Mouse (Mus musculus) lung, adult 2 months (tissue): Measurements from ENCODE around the gene Actg1. TPM values are rescaled to one million over a fixed set of nuclear protein-coding genes. Genes with fewer than 3 reads are reported as not detected.

Experiments used
- DNase-seq: peaks from one replicate; pipeline ENCODE4 v3.0.0; 2022
- H3K4me1 ChIP-seq: fragments of 200-500 bp; 2 replicates; pipeline ENCODE4 v1.6.1; 2011; ENCODE audit warnings: low read length; ENCODE audit not compliant: control insufficient read depth, insufficient read depth
- H3K4me3 ChIP-seq: fragments of 200-500 bp; replicated peaks from 2 replicates; pipeline ENCODE3; 2011; ENCODE audit warnings: low read depth, mild to moderate bottlenecking, control low read depth, low read length; ENCODE audit errors: extremely low read depth
- CTCF ChIP-seq: fragments of 200-500 bp; IDR thresholded peaks from 2 replicates; pipeline ENCODE4 v1.5.1; 2011; ENCODE audit warnings: mild to moderate bottlenecking, low read length, control low read depth; ENCODE audit not compliant: insufficient read depth
- POLR2A ChIP-seq: fragments of 200-500 bp; IDR thresholded peaks from 2 replicates; pipeline ENCODE4 v1.6.1; 2011; ENCODE audit warnings: low read depth, mild to moderate bottlenecking, control low read depth, low read length, borderline replicate concordance; ENCODE audit errors: extremely low read depth
- WGBS: fragments of 180-500 bp; shearing (Covaris S2); methylation state at CpG from one replicate; pipeline ENCODE4 v1.1.7; 2018; 5-methylcytosine and 5-hydroxymethylcytosine counted together
- polyA plus RNA-seq: library from polyadenylated mRNA; depleted of rRNA; stranded (reverse); fragments of >200 nt; gene quantifications from 2 replicates; pipeline ENCODE4 v1.2.3, GENCODE M21; 2012

The Actg1 gene
- polyA plus RNA-seq, 1 experiment: 1,175 TPM

DNA sequence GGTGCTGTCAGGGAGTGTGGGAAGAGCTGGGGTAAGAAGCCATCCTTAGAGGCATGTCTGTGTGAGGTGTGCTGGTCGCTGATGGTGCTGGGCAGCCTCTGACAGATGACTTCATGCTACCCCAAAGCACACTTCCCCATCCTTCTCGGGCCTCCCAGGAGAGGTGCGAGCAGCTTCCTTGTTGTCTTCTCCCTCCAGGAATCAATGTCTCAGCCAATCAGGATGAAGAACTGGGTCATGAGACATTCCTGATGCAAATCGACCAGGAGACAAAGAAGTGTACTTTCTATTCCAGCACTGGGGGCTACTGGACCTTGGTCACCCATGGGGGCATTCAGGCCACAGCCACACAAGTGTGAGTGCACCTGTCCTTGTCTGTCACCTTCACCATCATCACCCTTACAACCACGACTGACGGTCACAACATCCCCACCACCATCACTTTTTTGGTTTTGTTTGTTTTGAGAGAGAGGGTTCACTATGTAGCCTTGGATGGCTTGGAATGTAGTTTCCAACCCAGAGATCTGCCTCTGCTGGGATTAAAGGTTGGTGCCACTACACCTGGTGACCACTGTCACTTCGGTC, 18.2 kb upstream of the Actg1 start:
- WGBS: 39% methylated on average over 7 of the region's 7 CpGs
- Histone ChIP-seq H3K4me1 (no peaks in the 10 kb centered on the region), H3K4me3 (no peak overlapping the region)
- no peak for DNase-seq
- no peak for TF ChIP-seq POLR2A
- no peak for TF ChIP-seq CTCF

DNA sequence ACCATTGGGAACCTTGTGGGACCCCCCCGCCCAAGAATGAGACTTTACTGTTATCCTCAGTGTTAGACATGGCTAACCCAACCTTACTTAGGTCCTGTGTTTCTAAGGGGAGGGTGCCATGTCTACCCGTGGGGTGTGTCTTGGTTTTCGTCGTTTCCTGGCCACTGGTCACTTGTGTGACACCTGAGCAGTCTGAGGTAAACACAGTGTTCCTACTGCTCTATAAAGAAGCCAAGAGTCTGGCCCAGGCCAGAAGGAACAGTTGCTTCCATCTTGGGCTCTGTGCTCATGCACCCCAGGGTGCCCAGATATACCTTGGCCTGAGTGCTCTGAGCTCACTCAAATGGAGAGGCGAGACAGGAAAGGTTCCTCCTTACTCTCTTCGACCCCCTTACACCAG, 14.5 kb upstream of the Actg1 start:
- no peak for DNase-seq
- 72% methylated on average over 6 of the region's 6 CpGs for WGBS
- no peak overlapping the region for H3K4me3 ChIP-seq
- 0 out of 2 replicates have a peak, but pooled peaks cover 2% of the 10 kb centered on the region for H3K4me1 ChIP-seq
- no peak for TF ChIP-seq POLR2A
- TF ChIP-seq CTCF: no peak

DNA sequence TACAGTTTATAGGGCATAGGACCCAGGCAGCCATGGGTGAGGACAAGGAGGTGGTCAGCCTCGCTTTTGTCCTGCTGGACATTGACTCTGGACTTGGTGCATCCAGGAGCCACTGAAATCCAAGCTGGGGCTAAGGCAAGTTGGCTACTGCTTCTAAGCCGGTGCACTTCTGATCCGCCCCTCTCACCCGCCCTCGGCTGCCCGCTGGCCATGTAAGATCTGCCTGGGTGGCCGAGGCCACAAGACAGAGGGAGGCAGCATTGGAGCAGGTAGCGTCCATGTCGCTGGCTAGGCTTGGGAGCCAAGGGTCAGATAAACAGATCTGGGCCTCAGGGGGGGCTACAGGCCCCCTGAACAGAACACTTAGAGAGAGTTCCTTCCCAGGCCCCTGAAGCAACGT, 13.0 kb upstream of the Actg1 start, which contains the start of gene Fscn2:
Gene Fscn2, plus strand, starts transcription at position 240 of the 400 bp plus-strand sequence.
- TF ChIP-seq POLR2A: no peak
- no peak for TF ChIP-seq CTCF
- Histone ChIP-seq H3K4me1 (0 out of 2 replicates have a peak, but pooled peaks cover 2% of the 10 kb centered on the region), H3K4me3 (no peak within 1 kb of the TSS)
- DNase-seq: no peak
- 81% methylated on average over 10 of the region's 10 CpGs for WGBS

DNA sequence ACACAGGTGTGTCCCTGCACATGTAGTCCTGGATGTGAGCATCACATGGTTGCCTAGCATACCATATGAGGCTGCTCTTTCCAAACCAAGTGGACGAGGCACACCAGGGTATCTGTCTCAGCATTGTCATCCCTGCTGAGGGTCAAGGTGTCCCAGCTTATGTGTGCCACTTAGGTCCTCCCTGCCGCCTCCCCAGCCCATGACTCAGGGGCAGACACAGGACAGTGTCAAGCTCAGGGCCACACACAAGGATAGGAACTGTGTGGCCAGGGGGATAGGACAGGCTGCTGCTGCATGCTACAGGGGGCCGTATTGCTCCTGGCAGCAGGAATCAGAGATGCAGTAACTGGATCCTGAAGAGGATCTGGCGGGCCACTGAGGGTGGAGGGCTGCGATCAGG, 12.4 kb upstream of the Actg1 start:
- Histone ChIP-seq H3K4me1 (0 out of 2 replicates have a peak, but pooled peaks cover 2% of the 10 kb centered on the region), H3K4me3 (no peak overlapping the region)
- 91% methylated on average over 5 of the region's 5 CpGs for WGBS
- TF ChIP-seq CTCF (no peak), POLR2A (no peak)
- no peak for DNase-seq

DNA sequence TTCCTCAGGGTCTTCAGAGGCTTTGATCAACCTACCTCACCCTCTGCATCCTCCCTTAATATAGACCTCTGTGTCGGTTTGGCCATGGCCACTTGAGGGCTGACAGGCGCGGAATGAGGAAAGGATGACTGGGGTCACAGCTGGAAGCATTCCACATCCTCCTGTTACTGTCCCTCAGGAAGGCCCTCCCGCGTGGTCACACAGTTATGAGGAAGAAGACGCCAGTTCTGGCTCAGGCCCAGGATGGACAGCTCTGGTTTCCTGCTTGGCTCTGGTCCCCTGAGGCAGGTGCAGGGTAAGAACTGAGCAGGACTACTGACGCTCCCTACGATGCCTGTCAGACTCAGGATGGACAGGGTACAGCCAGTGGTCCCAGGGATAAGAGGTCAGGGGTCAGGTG, 11.7 kb upstream of the Actg1 start:
- Histone ChIP-seq H3K4me1 (0 out of 2 replicates have a peak, but pooled peaks cover 2% of the 10 kb centered on the region), H3K4me3 (no peak overlapping the region)
- TF ChIP-seq CTCF (no peak), POLR2A (no peak)
- WGBS: 23% methylated on average over 8 of the region's 8 CpGs
- no peak for DNase-seq

DNA sequence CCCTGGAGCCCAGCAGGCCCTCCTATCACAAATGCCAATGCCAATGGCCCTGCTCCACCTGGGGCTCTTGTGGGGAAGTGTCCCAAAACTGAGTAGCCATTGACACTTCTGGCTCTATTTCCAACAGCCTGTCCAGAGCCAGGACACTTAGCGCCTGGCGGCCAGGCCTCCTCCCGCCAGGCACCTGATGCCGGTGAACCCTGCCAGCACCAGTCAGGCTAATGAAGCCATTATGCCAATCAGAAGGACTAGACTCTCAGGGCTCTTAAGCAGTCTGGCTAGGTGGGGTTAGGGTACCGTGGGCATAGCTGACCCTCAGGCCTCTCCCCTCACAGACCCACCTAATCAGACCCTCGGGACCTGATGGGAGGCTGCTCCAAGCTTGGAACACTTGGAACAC, 11.0 kb upstream of the Actg1 start:
- no peak for DNase-seq
- Histone ChIP-seq H3K4me3 (no peak overlapping the region), H3K4me1 (0 out of 2 replicates have a peak, but pooled peaks cover 2% of the 10 kb centered on the region)
- no peak for TF ChIP-seq CTCF
- TF ChIP-seq POLR2A: no peak
- WGBS: 76% methylated on average over 6 of the region's 6 CpGs

DNA sequence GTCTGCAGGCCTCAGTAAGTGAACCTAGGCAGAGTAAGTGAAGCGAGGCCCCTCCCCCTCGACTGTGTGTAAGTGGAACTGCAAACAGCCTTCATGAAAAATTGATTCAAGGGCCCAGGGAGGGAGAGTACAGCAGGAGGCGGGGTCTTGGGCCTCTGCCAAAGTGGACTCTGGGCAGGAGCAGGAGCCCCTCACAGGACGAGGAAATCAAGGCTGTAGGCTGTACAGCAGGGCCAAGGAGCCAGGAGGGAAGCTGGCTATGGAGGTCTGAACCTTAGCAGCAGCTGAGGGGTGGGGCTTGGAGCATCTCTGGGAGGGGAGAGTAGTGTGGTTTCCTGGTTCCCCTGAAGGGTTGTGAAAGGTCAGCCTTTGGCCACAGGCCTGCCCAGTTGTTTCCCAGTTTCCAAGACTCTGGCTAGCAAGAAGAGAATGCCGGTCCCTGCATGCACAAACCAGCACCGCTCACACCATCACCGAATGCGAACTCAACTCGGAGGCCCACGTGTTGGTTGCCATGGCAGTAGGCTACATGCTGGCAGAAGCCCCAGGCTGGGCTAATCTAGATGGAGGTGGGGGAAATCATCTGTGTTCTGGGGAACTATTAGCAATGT, 9.6 kb upstream of the Actg1 start:
- Histone ChIP-seq H3K4me3 (no peak overlapping the region), H3K4me1 (peaks cover 12% of the 10 kb centered on the region)
- no peak for TF ChIP-seq POLR2A
- no peak for TF ChIP-seq CTCF
- peak; percentile 73 for DNase-seq
- WGBS: 21% methylated on average over 10 of the region's 10 CpGs

DNA sequence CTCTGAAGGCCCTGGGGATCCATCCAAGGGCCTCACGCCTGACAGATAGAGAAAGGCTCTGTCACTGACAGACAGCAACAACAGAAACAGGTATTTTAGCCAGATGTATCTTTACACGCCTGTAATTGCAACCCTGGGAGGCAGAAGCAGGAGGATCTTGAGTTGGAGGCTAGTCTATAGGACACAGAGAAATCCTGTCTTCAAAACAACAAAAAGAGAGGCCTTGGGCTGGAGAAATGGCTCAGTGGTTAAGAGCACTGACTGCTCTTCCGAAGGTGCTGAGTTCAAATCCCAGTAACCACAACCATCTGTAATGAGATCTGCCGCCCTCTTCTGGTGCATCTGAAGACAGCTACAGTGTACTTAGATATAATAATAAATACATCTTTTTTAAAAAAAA, 8.6 kb upstream of the Actg1 start:
- no peak for DNase-seq
- Histone ChIP-seq H3K4me3 (no peak overlapping the region), H3K4me1 (peaks cover 17% of the 10 kb centered on the region)
- 91% methylated on average over 4 of the region's 4 CpGs for WGBS
- TF ChIP-seq CTCF (no peak), POLR2A (no peak)

DNA sequence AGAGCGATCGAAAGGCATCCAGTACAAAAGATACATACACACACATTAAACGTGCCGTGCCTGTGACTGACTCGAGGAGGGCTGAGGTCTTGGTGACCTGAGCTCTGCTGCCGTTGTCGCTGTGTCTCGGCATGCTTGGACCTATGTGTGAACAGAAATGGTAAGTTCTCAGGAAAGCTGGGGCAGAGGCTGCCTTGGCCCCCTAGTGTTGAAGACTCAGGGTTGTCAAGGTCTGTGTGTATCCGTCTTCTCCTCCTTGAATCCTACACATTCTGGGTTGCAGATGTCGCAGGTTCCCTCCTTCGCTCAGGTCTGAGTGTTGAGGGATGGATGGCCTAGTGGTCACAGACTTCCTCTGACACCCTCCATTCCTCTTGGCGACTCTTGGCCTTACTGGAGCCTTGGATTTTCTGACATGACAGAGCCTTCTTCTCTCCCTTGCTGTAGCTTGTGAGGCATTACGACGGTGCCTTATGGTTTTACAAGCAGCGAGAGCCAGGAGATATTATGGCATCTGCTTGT, 8.0 kb upstream of the Actg1 start:
- no peak overlapping the region for H3K4me3 ChIP-seq
- DNase-seq: no peak
- TF ChIP-seq CTCF (no peak), POLR2A (no peak)
- 83% methylated on average over 15 of the region's 15 CpGs for WGBS
- H3K4me1 ChIP-seq: peaks cover 18% of the 10 kb centered on the region

DNA sequence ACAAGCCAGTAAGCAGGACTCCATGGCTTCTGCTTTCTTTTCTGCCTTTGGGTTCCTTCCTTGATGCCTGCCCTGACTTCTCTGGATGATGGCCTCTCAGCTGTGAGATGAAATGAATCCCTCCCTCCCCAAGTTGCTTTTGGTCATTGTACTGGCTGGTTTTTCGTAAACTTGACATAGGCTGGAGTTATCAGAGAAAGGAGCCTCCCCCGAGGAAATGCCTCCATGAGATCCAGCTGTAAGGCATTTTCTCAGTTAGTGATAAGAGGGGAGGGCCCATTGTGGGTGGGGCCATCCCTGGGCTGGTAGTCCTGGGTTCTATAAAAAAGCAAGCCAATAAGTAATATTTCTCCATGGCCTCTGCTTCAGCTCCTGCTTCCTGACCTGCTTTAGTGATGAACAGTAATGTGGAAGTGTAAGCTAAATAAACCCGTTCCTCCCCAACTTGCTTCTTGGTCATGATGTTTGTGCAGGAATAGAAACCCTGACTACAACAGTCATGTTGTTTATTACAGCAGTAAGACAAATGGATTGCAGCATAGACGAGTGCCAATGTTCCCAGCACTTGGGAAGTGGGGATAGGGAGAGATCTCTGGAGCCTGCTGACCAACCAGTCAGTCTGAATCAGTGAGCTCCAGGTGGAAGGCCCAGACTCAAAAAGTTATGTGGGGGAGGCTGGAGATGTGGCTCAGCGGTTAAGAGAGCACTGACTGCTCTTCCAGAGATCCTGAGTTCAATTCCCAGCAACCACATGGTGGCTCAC, 7.1 kb upstream of the Actg1 start:
- Histone ChIP-seq H3K4me3 (no peak overlapping the region), H3K4me1 (peaks cover 27% of the 10 kb centered on the region)
- WGBS: 37% methylated on average over 5 of the region's 5 CpGs
- DNase-seq: no peak
- no peak for TF ChIP-seq POLR2A
- no peak for TF ChIP-seq CTCF
